Mouse (Mus musculus) right cerebral cortex, postnatal 10 days (tissue): Measurements from ENCODE around the gene Rasl2-9.
"Not testable (repeated sequence)": the region's sequence is repeated elsewhere in the genome, so short reads cannot be mapped to it uniquely, and the experiment has no call there.

Source experiments
- DNase-seq, 2 experiments: peaks; one replicate each; pipeline ENCODE4 v3.0.0; 2021; ENCODE audit warnings: low spot score in 2 of 2

Gene Rasl2-9

GRCm38 (mm10) chr7:5080815-5081214 lies 44.9 kb downstream of the Rasl2-9 start:
- no peak for DNase-seq

- peak; percentile 98 for DNase-seq
These were observed 45.6 kb downstream of the Rasl2-9 start, which contains the start of gene Epn1 for GRCm38 (mm10) chr7:5080010-5080751. Epn1 (plus strand) TSS chr7:5080235.

GRCm38 (mm10) chr7:5079365-5080009 lies 46.3 kb downstream of the Rasl2-9 start:
- not testable (repeated sequence) for DNase-seq

GRCm38 (mm10) chr7:5076931-5077330 lies 48.8 kb downstream of the Rasl2-9 start:
- DNase-seq, result no peak

- DNase-seq, result no peak
These were observed 50.8 kb downstream of the Rasl2-9 start for GRCm38 (mm10) chr7:5074984-5075383.
